ENCODE assay signal across 10 mouse cellular contexts in the genomic region with DNA sequence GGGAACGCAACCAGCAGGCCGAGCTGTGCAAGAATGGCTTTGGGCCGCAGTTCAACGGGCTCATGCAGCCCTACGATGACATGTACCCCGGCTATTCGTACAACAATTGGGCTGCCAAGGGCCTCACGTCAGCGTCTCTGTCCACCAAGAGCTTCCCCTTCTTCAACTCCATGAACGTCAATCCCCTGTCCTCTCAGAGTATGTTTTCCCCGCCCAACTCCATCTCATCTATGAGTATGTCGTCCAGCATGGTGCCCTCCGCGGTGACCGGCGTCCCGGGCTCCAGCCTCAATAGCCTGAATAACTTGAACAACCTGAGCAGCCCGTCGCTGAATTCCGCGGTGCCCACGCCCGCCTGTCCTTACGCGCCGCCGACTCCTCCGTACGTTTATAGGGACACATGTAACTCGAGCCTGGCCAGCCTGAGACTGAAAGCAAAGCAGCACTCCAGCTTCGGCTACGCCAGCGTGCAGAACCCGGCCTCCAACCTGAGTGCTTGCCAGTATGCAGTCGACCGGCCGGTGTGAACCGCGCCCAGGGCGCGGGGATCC. TPM values are rescaled to one million over a fixed set of nuclear protein-coding genes. Genes with fewer than 3 reads are reported as not detected.
DNase-seq lines count a peak whose midpoint lies in the region; ATAC-seq and TF ChIP-seq lines count a peak whose summit lies in the region.
"Had no signal": no experiment of that assay in that cellular context is flagged by ENCODE, and none has a peak within 500 bp of the region (broad histone marks: within the 10 kb centered on the region; RNA-seq: fewer than 3 reads in every experiment).

No protein-coding gene starts in this region.

- no peaks in the 10 kb centered on the region for H3K36me3 ChIP-seq in forebrain, embryonic 10.5 days (replicated peaks)
- H3K36me3 ChIP-seq in forebrain, embryonic 15.5 days = no peaks in the 10 kb centered on the region
- no peaks in the 10 kb centered on the region for H3K36me3 ChIP-seq in kidney, postnatal 0 days (ENCODE audit: insufficient read depth, low read length)
- H3K36me3 ChIP-seq in small intestine, adult 2 months (ENCODE audit: control insufficient read depth, insufficient read depth, low read length) = no peaks in the 10 kb centered on the region

- H3K4me2 ChIP-seq in forebrain, embryonic 15.5 days (replicated peaks) = no peak overlapping the region
- H3K4me2 ChIP-seq in kidney, postnatal 0 days (ENCODE audit: low read length) = 0 out of 2 replicates have a peak overlapping the region, but pooled peaks have one; percentile 0

- H3K27ac ChIP-seq in forebrain, embryonic 10.5 days = no peak overlapping the region
- H3K27ac ChIP-seq in forebrain, embryonic 15.5 days (replicated peaks) = no peak overlapping the region
- H3K27ac ChIP-seq in kidney, postnatal 0 days = 0 out of 2 replicates have a peak overlapping the region, but pooled peaks have one; percentile 42
- H3K27ac ChIP-seq in small intestine, adult 2 months (ENCODE audit: insufficient read depth, low read depth, low read length) = peak overlapping the region; percentile 48

- H3K4me3 ChIP-seq in forebrain, embryonic 10.5 days = no peak overlapping the region; the same call in 1 of the 2 replicates
- H3K4me3 ChIP-seq in forebrain, embryonic 15.5 days = no peak overlapping the region; the same call in 1 of the 2 replicates
- 0 out of 2 replicates have a peak overlapping the region, but pooled peaks have one; percentile 1 for H3K4me3 ChIP-seq in kidney, postnatal 0 days (replicated peaks; ENCODE audit: low read depth, low read length)
- peak overlapping the region; percentile 60 for H3K4me3 ChIP-seq in small intestine, adult 2 months (ENCODE audit: low read depth, low read length)

- no peak overlapping the region for H3K9ac ChIP-seq in forebrain, embryonic 15.5 days (replicated peaks)
- peak overlapping the region; percentile 38; the same call in 1 of the 2 replicates for H3K9ac ChIP-seq in kidney, postnatal 0 days (ENCODE audit: low read depth, low read length)

- under 1% methylated on average over 41 of the region's 41 CpGs for WGBS in forebrain, embryonic 10.5 days
- WGBS in forebrain, embryonic 15.5 days = under 1% methylated on average over 41 of the region's 41 CpGs
- 2% methylated on average over 41 of the region's 41 CpGs for WGBS in kidney, postnatal 0 days
- WGBS in small intestine, adult 2 months = 9% methylated on average over 41 of the region's 41 CpGs

- ATAC-seq in forebrain, embryonic 15.5 days (replicated peaks) = no peak
- no peak for ATAC-seq in kidney, postnatal 0 days (replicated peaks; ENCODE audit: low FRiP score, low read depth)

- peak; percentile 62 for DNase-seq in forebrain, embryonic 10.5 days (ENCODE audit: extremely low spot score, low spot score)
- DNase-seq in kidney, postnatal 0 days (ENCODE audit: low spot score) = no peak
- DNase-seq in kidney, adult 9 months = no peak
- DNase-seq in kidney, postnatal 10 days = peak; percentile 30
- no peak for DNase-seq in layer of hippocampus, postnatal 25 days (ENCODE audit: extremely low spot score in 1 of 2, low spot score in 1 of 2)
- no peak for DNase-seq in left cerebral cortex, postnatal 25 days (ENCODE audit: low spot score in 2 of 2)
- DNase-seq: lung, postnatal 14 days; right cerebral cortex, adult 18-20 months had no signal

- H3K4me1 ChIP-seq in forebrain, embryonic 10.5 days = peaks cover 60% of the 10 kb centered on the region
- peaks cover 31% of the 10 kb centered on the region for H3K4me1 ChIP-seq in forebrain, embryonic 15.5 days
- H3K4me1 ChIP-seq in kidney, postnatal 0 days (replicated peaks; ENCODE audit: insufficient read depth, low read length) = peaks cover 4% of the 10 kb centered on the region; the same call in 1 of the 2 replicates
- H3K4me1 ChIP-seq in small intestine, adult 2 months (ENCODE audit: control insufficient read depth, insufficient read depth, insufficient read length, low read length) = no peaks in the 10 kb centered on the region

- H3K27me3 ChIP-seq in forebrain, embryonic 10.5 days (ENCODE audit: poor library complexity, severe bottlenecking) = peaks cover 100% of the 10 kb centered on the region
- H3K27me3 ChIP-seq in forebrain, embryonic 15.5 days = peaks cover 75% of the 10 kb centered on the region
- peaks cover 77% of the 10 kb centered on the region for H3K27me3 ChIP-seq in kidney, postnatal 0 days (ENCODE audit: insufficient read depth, low read length)
- no peaks in the 10 kb centered on the region for H3K27me3 ChIP-seq in small intestine, adult 2 months (ENCODE audit: control insufficient read depth, insufficient read depth, low read length)

- TF ChIP-seq POLR2A in small intestine, adult 2 months (IDR thresholded peaks at IDR 0.05; ENCODE audit: low read depth, low read length) = no peak

- intact Hi-C loops in left cerebral cortex, postnatal 25 days (cut with DNase I) = loop anchor here (5.0 kb wide), 2 partner anchors 1586 to 1889 kb away; a partner anchor contains a TSS

- TF ChIP-seq CTCF in kidney, postnatal 0 days (IDR thresholded peaks at IDR 0.05; ENCODE audit: low read depth) = no peak
- TF ChIP-seq CTCF in small intestine, adult 2 months (IDR thresholded peaks at IDR 0.05; ENCODE audit: extremely low read depth, insufficient read length, insufficient replicate concordance, low read depth, low read length) = no peak

- no peaks in the 10 kb centered on the region for H3K9me3 ChIP-seq in forebrain, embryonic 10.5 days
- no peaks in the 10 kb centered on the region for H3K9me3 ChIP-seq in forebrain, embryonic 15.5 days
- H3K9me3 ChIP-seq in kidney, postnatal 0 days (replicated peaks; ENCODE audit: low read length) = no peaks in the 10 kb centered on the region

RNA-seq across cellular contexts. Expression of a gene that starts 18.8 kb away (rescaled TPM):
- polyA plus RNA-seq in forebrain, embryonic 10.5 days (2016; fragmentation: Nextera tagmentation; extraction: Ambion mirVana) = 11.1 and 15.3 TPM in 2 replicates
- polyA plus RNA-seq in forebrain, embryonic 15.5 days (2015; fragmentation: Nextera tagmentation; extraction: Ambion mirVana) = 1.8 and 5.0 TPM in 2 replicates
- 6.5 and 7.0 TPM in 2 replicates for polyA plus RNA-seq in kidney, postnatal 0 days (2015; fragmentation: Nextera tagmentation; extraction: Ambion mirVana)
- polyA plus RNA-seq in small intestine, adult 2 months (2012; rRNA removed) = 4.4 and 23.8 TPM in 2 replicates
- total RNA-seq in layer of hippocampus, postnatal 25 days (2021) = not detected
- total RNA-seq in left cerebral cortex, postnatal 25 days (2021) = 1 to 10 TPM in 1 of 2 experiments, not detected in 1; 1.3 TPM

Comparison
In these comparisons a context has a peak if more than half of its experiments do, and no peak if none do; other contexts are left out.
1. DNase-seq: peak in forebrain, embryonic 10.5 days (single experiment) and kidney, postnatal 10 days (single experiment); none in kidney, postnatal 0 days (single experiment), kidney, adult 9 months (single experiment), layer of hippocampus, postnatal 25 days (0 of 2) and left cerebral cortex, postnatal 25 days (0 of 2).
2. H3K27ac ChIP-seq: peak in kidney, postnatal 0 days (single experiment) and small intestine, adult 2 months (single experiment); none in forebrain, embryonic 10.5 days (single experiment) and forebrain, embryonic 15.5 days (single experiment).
3. H3K4me3 ChIP-seq: peak in kidney, postnatal 0 days (single experiment) and small intestine, adult 2 months (single experiment); none in forebrain, embryonic 10.5 days (single experiment) and forebrain, embryonic 15.5 days (single experiment).